Mouse (Mus musculus) liver, embryonic 11.5 days (tissue): ENCODE results near the gene Aebp2. TPM values are rescaled to one million over a fixed set of nuclear protein-coding genes. Genes with fewer than 3 reads are reported as not detected.

Experiments used
- ATAC-seq: fragments of 200-750 bp; cut with Nextera tagmentation; replicated peaks from 2 replicates; pipeline ENCODE4 v1.8.0; 2017; ENCODE audit warnings: moderate number of reproducible peaks, mild to moderate bottlenecking, moderate TSS enrichment, moderate library complexity; ENCODE audit not compliant: low FRiP score
- DNase-seq: peaks from one replicate; pipeline ENCODE4 v3.0.0-alpha.2; 2017; ENCODE audit warnings: low spot score
- H3K27ac ChIP-seq: fragments of 300-500 bp; sonication (generic); 2 replicates; pipeline ENCODE4 v1.5.1; 2014; ENCODE audit warnings: mild to moderate bottlenecking, low read depth, low read length, control low read depth
- H3K27me3 ChIP-seq: fragments of 300-500 bp; sonication (generic); replicated peaks from 2 replicates; pipeline ENCODE4 v1.6.1; 2014; ENCODE audit warnings: low read length, mixed read lengths; ENCODE audit not compliant: control insufficient read depth, insufficient read depth
- H3K36me3 ChIP-seq: fragments of 300-500 bp; sonication (generic); 2 replicates; pipeline ENCODE4 v1.6.1; 2014; ENCODE audit warnings: mild to moderate bottlenecking, low read length, moderate library complexity, mixed read lengths; ENCODE audit not compliant: control insufficient read depth, insufficient read depth
- H3K4me1 ChIP-seq: fragments of 300-500 bp; sonication (generic); replicated peaks from 2 replicates; pipeline ENCODE4 v1.6.1; 2014; ENCODE audit warnings: low read length, mixed read lengths; ENCODE audit not compliant: control insufficient read depth, insufficient read depth
- H3K4me2 ChIP-seq: fragments of 300-500 bp; sonication (generic); 2 replicates; pipeline ENCODE4 v1.6.1; 2014; ENCODE audit warnings: mild to moderate bottlenecking, control low read depth, moderate library complexity
- H3K4me3 ChIP-seq: fragments of 300-500 bp; sonication (generic); 2 replicates; pipeline ENCODE4 v1.5.1; 2014; ENCODE audit warnings: low read depth, low read length, control low read depth
- H3K9ac ChIP-seq: fragments of 300-500 bp; sonication (generic); 2 replicates; pipeline ENCODE4 v1.6.1; 2014; ENCODE audit warnings: low read depth, low read length, control low read depth
- H3K9me3 ChIP-seq: fragments of 300-500 bp; sonication (generic); 2 replicates; pipeline ENCODE4 v1.6.1; 2016; ENCODE audit warnings: low read length, inconsistent platforms, mixed read lengths; ENCODE audit not compliant: control insufficient read depth
- WGBS: fragments of 180-500 bp; shearing (Covaris S2); extraction: QIAGEN DNeasy Blood & Tissue Kit; methylation state at CpG from one replicate; pipeline ENCODE4 v1.1.7; 2014; 5-methylcytosine and 5-hydroxymethylcytosine counted together
- polyA plus RNA-seq: library from polyadenylated mRNA; unstranded; fragments of >200 nt; fragmentation: Nextera tagmentation; extraction: Ambion mirVana; gene quantifications from 2 replicates; pipeline ENCODE4 v1.2.1, GENCODE M21; 2014

The Aebp2 gene
- polyA plus RNA-seq, 1 experiment from 2014 or later = 10.5 TPM

- whole genome bisulfite sequencing = 28% methylated on average over 13 of the region's 13 CpGs
- H3K27ac ChIP-seq = no peak overlapping the region
- no peaks in the 10 kb centered on the region for H3K27me3 ChIP-seq
- peaks cover 4% of the 10 kb centered on the region; the same call in 1 of the 2 replicates for H3K4me1 ChIP-seq
- H3K4me3 ChIP-seq = no peak overlapping the region
- DNase-seq = no peak
- no peak; the same call in 1 of the 2 replicates for ATAC-seq
- H3K4me2 ChIP-seq = no peak overlapping the region
- H3K36me3 ChIP-seq = no peaks in the 10 kb centered on the region
- H3K9ac ChIP-seq = no peak overlapping the region
- H3K9me3 ChIP-seq = no peaks in the 10 kb centered on the region
Observed at GRCm38 (mm10) chr6:140682829-140683228, 60.4 kb downstream of the Aebp2 start.

- Histone ChIP-seq H3K4me1 (peaks cover 4% of the 10 kb centered on the region; the same call in 1 of the 2 replicates), H3K4me2 (no peak overlapping the region), H3K4me3 (no peak overlapping the region), H3K36me3 (no peaks in the 10 kb centered on the region), H3K9me3 (no peaks in the 10 kb centered on the region), H3K27ac (no peak overlapping the region), H3K27me3 (no peaks in the 10 kb centered on the region), H3K9ac (no peak overlapping the region)
- ATAC-seq (no peak), DNase-seq (no peak)
- WGBS = 76% methylated on average over 11 of the region's 11 CpGs
Observed at GRCm38 (mm10) chr6:140684403-140684802, 61.9 kb downstream of the Aebp2 start.

GRCm38 (mm10) chr6:140689617-140690404 lies 67.3 kb downstream of the Aebp2 start:
- 84% methylated on average over 16 of the region's 16 CpGs for WGBS
- H3K4me3 ChIP-seq = no peak overlapping the region
- H3K27ac ChIP-seq = no peak overlapping the region

GRCm38 (mm10) chr6:140692160-140692559 lies 69.7 kb downstream of the Aebp2 start:
- H3K9ac ChIP-seq = no peak overlapping the region
- no peaks in the 10 kb centered on the region for H3K4me1 ChIP-seq

More at GRCm38 (mm10) chr6:140689617-140690404, 67.3 kb downstream of the Aebp2 start:
- no peaks in the 10 kb centered on the region for H3K36me3 ChIP-seq
- H3K4me1 ChIP-seq = no peaks in the 10 kb centered on the region
- ATAC-seq (no peak), DNase-seq (no peak)
- H3K9me3 ChIP-seq = no peaks in the 10 kb centered on the region
- no peak overlapping the region for H3K4me2 ChIP-seq
- no peak overlapping the region for H3K9ac ChIP-seq
- no peaks in the 10 kb centered on the region for H3K27me3 ChIP-seq

GRCm38 (mm10) chr6:140696192-140696879 lies 73.9 kb downstream of the Aebp2 start:
- 73% methylated on average over 12 of the region's 12 CpGs for WGBS
- H3K27me3 ChIP-seq = no peaks in the 10 kb centered on the region
- ATAC-seq = no peak

More at GRCm38 (mm10) chr6:140692160-140692559, 69.7 kb downstream of the Aebp2 start:
- Histone ChIP-seq H3K27me3 (no peaks in the 10 kb centered on the region), H3K36me3 (no peaks in the 10 kb centered on the region), H3K9me3 (no peaks in the 10 kb centered on the region), H3K4me3 (no peak overlapping the region), H3K27ac (no peak overlapping the region), H3K4me2 (no peak overlapping the region)
- DNase-seq (no peak), ATAC-seq (no peak)
- WGBS = 83% methylated on average over 6 of the region's 6 CpGs

GRCm38 (mm10) chr6:140697994-140698393 lies 75.5 kb downstream of the Aebp2 start:
- Histone ChIP-seq H3K9ac (no peak overlapping the region), H3K4me3 (no peak overlapping the region), H3K27ac (no peak overlapping the region), H3K4me1 (no peaks in the 10 kb centered on the region), H3K4me2 (no peak overlapping the region), H3K36me3 (no peaks in the 10 kb centered on the region), H3K27me3 (no peaks in the 10 kb centered on the region), H3K9me3 (no peaks in the 10 kb centered on the region)
- no peak for DNase-seq
- ATAC-seq = no peak
- WGBS = 87% methylated on average over 11 of the region's 11 CpGs

More at GRCm38 (mm10) chr6:140696192-140696879, 73.9 kb downstream of the Aebp2 start:
- no peak for DNase-seq
- no peak overlapping the region for H3K27ac ChIP-seq
- no peak overlapping the region for H3K4me3 ChIP-seq
- no peak overlapping the region for H3K9ac ChIP-seq
- no peak overlapping the region for H3K4me2 ChIP-seq
- no peaks in the 10 kb centered on the region for H3K36me3 ChIP-seq
- no peaks in the 10 kb centered on the region for H3K9me3 ChIP-seq
- no peaks in the 10 kb centered on the region for H3K4me1 ChIP-seq

- no peak overlapping the region for H3K9ac ChIP-seq
- no peak overlapping the region for H3K4me3 ChIP-seq
- ATAC-seq (no peak), DNase-seq (no peak)
- H3K4me1 ChIP-seq = no peaks in the 10 kb centered on the region
- WGBS = 96% methylated on average over 1 of the region's 1 CpGs
- H3K36me3 ChIP-seq = no peaks in the 10 kb centered on the region
- H3K27ac ChIP-seq = no peak overlapping the region
- H3K27me3 ChIP-seq = no peaks in the 10 kb centered on the region
- H3K4me2 ChIP-seq = no peak overlapping the region
- no peaks in the 10 kb centered on the region for H3K9me3 ChIP-seq
Observed at GRCm38 (mm10) chr6:140698596-140698995, 76.1 kb downstream of the Aebp2 start.

GRCm38 (mm10) chr6:140701259-140701658 lies 78.8 kb downstream of the Aebp2 start:
- Histone ChIP-seq H3K27me3 (no peaks in the 10 kb centered on the region), H3K4me3 (no peak overlapping the region), H3K4me2 (no peak overlapping the region), H3K4me1 (no peaks in the 10 kb centered on the region), H3K27ac (no peak overlapping the region), H3K9ac (no peak overlapping the region), H3K9me3 (no peaks in the 10 kb centered on the region), H3K36me3 (no peaks in the 10 kb centered on the region)
- 79% methylated on average over 6 of the region's 6 CpGs for WGBS
- DNase-seq (no peak), ATAC-seq (no peak)
